Mouse (Mus musculus): ENCODE results near the gene Nde1.

DNA sequence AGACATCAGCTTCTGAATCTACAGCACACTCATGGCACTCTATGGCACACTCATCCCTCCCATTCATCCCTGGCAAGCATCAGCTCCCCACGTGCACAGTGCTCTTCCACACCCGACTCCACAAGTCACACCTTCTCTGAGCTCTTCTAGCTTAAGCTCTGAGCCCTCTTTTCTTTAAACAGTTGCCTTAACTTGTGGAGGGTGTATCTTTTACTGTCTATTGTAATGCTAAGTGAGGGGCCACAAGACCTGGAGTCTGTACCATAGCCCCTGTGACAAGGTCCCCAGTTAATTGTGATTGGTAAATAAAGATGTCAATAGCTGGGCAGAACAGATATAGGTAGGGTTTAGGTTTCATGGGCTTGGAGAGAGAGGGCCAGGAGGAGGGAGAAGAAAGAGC lies 39.2 kb upstream of the Nde1 start:
- TF ChIP-seq CTCF (IDR thresholded peaks at IDR 0.05; ENCODE audit: borderline replicate concordance, insufficient read depth, low read depth, low read length), result no peak
- no peak for TF ChIP-seq POLR2A (IDR thresholded peaks at IDR 0.05; ENCODE audit: borderline replicate concordance, insufficient read depth, low read length)
